Mouse (Mus musculus): ENCODE measurements around the gene Nr2c2ap. TPM values are rescaled to one million over a fixed set of nuclear protein-coding genes. Genes with fewer than 3 reads are reported as not detected.

Gene Nr2c2ap
- total RNA-seq, 2 experiments from 2014 or later: 16.3 to 47.8 TPM

Other genes starting within 250 kb of the Nr2c2ap start
- gene Cilp2, start 243.6 kb upstream of the Nr2c2ap start, total RNA-seq (2014; fragmentation: Nextera tagmentation): not detected in 2 replicates
- gene Cilp2, start 243.6 kb upstream of the Nr2c2ap start, total RNA-seq (2017): not detected in 2 replicates
- 1.4 TPM in 1 of 2 replicates, not detected in the other for gene Tssk6, start 229.1 kb upstream of the Nr2c2ap start, total RNA-seq (2014; fragmentation: Nextera tagmentation)
- 0.15 TPM in 1 of 2 replicates, not detected in the other for gene Tssk6, start 229.1 kb upstream of the Nr2c2ap start, total RNA-seq (2017)
- gene Ndufa13, start 228.8 kb upstream of the Nr2c2ap start, total RNA-seq (2014; fragmentation: Nextera tagmentation): 110 and 122 TPM in 2 replicates
- gene Ndufa13, start 228.8 kb upstream of the Nr2c2ap start, total RNA-seq (2017): 91.6 and 99.6 TPM in 2 replicates
- not detected in 2 replicates for gene Yjefn3, start 228.6 kb upstream of the Nr2c2ap start, total RNA-seq (2014; fragmentation: Nextera tagmentation)
- not detected in 2 replicates for gene Yjefn3, start 228.6 kb upstream of the Nr2c2ap start, total RNA-seq (2017)
- gene Gatad2a, start 134.9 kb upstream of the Nr2c2ap start, total RNA-seq (2014; fragmentation: Nextera tagmentation): 75.4 and 89.7 TPM in 2 replicates
- 68.7 and 107 TPM in 2 replicates for gene Gatad2a, start 134.9 kb upstream of the Nr2c2ap start, total RNA-seq (2017)
- 45.9 and 62.1 TPM in 2 replicates for gene Mau2, start 88.6 kb upstream of the Nr2c2ap start, total RNA-seq (2014; fragmentation: Nextera tagmentation)
- gene Mau2, start 88.6 kb upstream of the Nr2c2ap start, total RNA-seq (2017): 33.4 TPM in 2 replicates
- gene Sugp1, start 88.5 kb upstream of the Nr2c2ap start, total RNA-seq (2014; fragmentation: Nextera tagmentation): 24.6 and 26.9 TPM in 2 replicates
- gene Sugp1, start 88.5 kb upstream of the Nr2c2ap start, total RNA-seq (2017): 31.1 and 33.0 TPM in 2 replicates
- 0.77 TPM in 1 of 2 replicates, not detected in the other for gene Tm6sf2, start 58.4 kb upstream of the Nr2c2ap start, total RNA-seq (2014; fragmentation: Nextera tagmentation)
- gene Tm6sf2, start 58.4 kb upstream of the Nr2c2ap start, total RNA-seq (2017): not detected in 2 replicates
- gene Hapln4, start 47.9 kb upstream of the Nr2c2ap start, total RNA-seq (2014; fragmentation: Nextera tagmentation): not detected in 2 replicates
- not detected in 2 replicates for gene Hapln4, start 47.9 kb upstream of the Nr2c2ap start, total RNA-seq (2017)
- not detected in 2 replicates for gene Ncan, start 10.5 kb upstream of the Nr2c2ap start, total RNA-seq (2014; fragmentation: Nextera tagmentation)
- gene Ncan, start 10.5 kb upstream of the Nr2c2ap start, total RNA-seq (2017): not detected in 2 replicates
- 5.6 and 10.7 TPM in 2 replicates for gene Rfxank, start 7.8 kb downstream of the Nr2c2ap start, total RNA-seq (2014; fragmentation: Nextera tagmentation)
- 9.1 and 18.3 TPM in 2 replicates for gene Rfxank, start 7.8 kb downstream of the Nr2c2ap start, total RNA-seq (2017)
- gene Borcs8, start 8.2 kb downstream of the Nr2c2ap start, total RNA-seq (2014; fragmentation: Nextera tagmentation): 50.6 and 63.7 TPM in 2 replicates
- 28.6 and 44.9 TPM in 2 replicates for gene Borcs8, start 8.2 kb downstream of the Nr2c2ap start, total RNA-seq (2017)
- 0.46 and 0.92 TPM in 2 replicates for gene Mef2b, start 8.4 kb downstream of the Nr2c2ap start, total RNA-seq (2014; fragmentation: Nextera tagmentation)
- gene Mef2b, start 8.4 kb downstream of the Nr2c2ap start, total RNA-seq (2017): not detected in 2 replicates
- gene Tmem161a, start 41.0 kb downstream of the Nr2c2ap start, total RNA-seq (2014; fragmentation: Nextera tagmentation): 40.0 and 40.9 TPM in 2 replicates
- gene Tmem161a, start 41.0 kb downstream of the Nr2c2ap start, total RNA-seq (2017): 12.2 and 18.0 TPM in 2 replicates
- 31.8 and 36.6 TPM in 2 replicates for gene Slc25a42, start 81.0 kb downstream of the Nr2c2ap start, total RNA-seq (2014; fragmentation: Nextera tagmentation)
- 3.2 and 5.5 TPM in 2 replicates for gene Slc25a42, start 81.0 kb downstream of the Nr2c2ap start, total RNA-seq (2017)
- 95.2 and 99.2 TPM in 2 replicates for gene Sugp2, start 102.9 kb downstream of the Nr2c2ap start, total RNA-seq (2014; fragmentation: Nextera tagmentation)
- 32.2 and 67.3 TPM in 2 replicates for gene Sugp2, start 102.9 kb downstream of the Nr2c2ap start, total RNA-seq (2017)
- gene Armc6, start 103.1 kb downstream of the Nr2c2ap start, total RNA-seq (2014; fragmentation: Nextera tagmentation): 20.1 and 29.8 TPM in 2 replicates
- 4.4 and 8.7 TPM in 2 replicates for gene Armc6, start 103.1 kb downstream of the Nr2c2ap start, total RNA-seq (2017)
- gene Homer3, start 151.5 kb downstream of the Nr2c2ap start, total RNA-seq (2014; fragmentation: Nextera tagmentation): 5.5 and 9.6 TPM in 2 replicates
- 0.56 and 8.0 TPM in 2 replicates for gene Homer3, start 151.5 kb downstream of the Nr2c2ap start, total RNA-seq (2017)
- gene Ddx49, start 171.2 kb downstream of the Nr2c2ap start, total RNA-seq (2014; fragmentation: Nextera tagmentation): 50.3 and 54.2 TPM in 2 replicates
- 116 and 154 TPM in 2 replicates for gene Ddx49, start 171.2 kb downstream of the Nr2c2ap start, total RNA-seq (2017)
- gene Cope, start 171.2 kb downstream of the Nr2c2ap start, total RNA-seq (2014; fragmentation: Nextera tagmentation): 127 and 153 TPM in 2 replicates
- 56.3 and 64.1 TPM in 2 replicates for gene Cope, start 171.2 kb downstream of the Nr2c2ap start, total RNA-seq (2017)
- gene Cers1, start 184.4 kb downstream of the Nr2c2ap start, total RNA-seq (2014; fragmentation: Nextera tagmentation): not detected in 2 replicates
- gene Cers1, start 184.4 kb downstream of the Nr2c2ap start, total RNA-seq (2017): not detected in 2 replicates
- not detected in 2 replicates for gene Gdf1, start 198.5 kb downstream of the Nr2c2ap start, total RNA-seq (2014; fragmentation: Nextera tagmentation)
- not detected in 2 replicates for gene Gdf1, start 198.5 kb downstream of the Nr2c2ap start, total RNA-seq (2017)
- 44.1 and 46.9 TPM in 2 replicates for gene Upf1, start 221.9 kb downstream of the Nr2c2ap start, total RNA-seq (2014; fragmentation: Nextera tagmentation)
- gene Upf1, start 221.9 kb downstream of the Nr2c2ap start, total RNA-seq (2017): 26.7 and 46.7 TPM in 2 replicates
- gene Comp, start 242.2 kb downstream of the Nr2c2ap start, total RNA-seq (2014; fragmentation: Nextera tagmentation): 0.15 and 1.2 TPM in 2 replicates
- 2.3 TPM in 1 of 2 replicates, not detected in the other for gene Comp, start 242.2 kb downstream of the Nr2c2ap start, total RNA-seq (2017)